Mouse (Mus musculus): Measurements from ENCODE around the gene Sgce.

- no peak for TF ChIP-seq CTCF (IDR thresholded peaks at IDR 0.05; ENCODE audit: low read depth, low read length)
- no peak for TF ChIP-seq POLR2AphosphoS5 (IDR thresholded peaks at IDR 0.05; ENCODE audit: insufficient replicate concordance, low read depth, low read length)
Measured at GRCm38 (mm10) chr6:4677356-4677761, 69.6 kb downstream of the Sgce start.
